Mouse (Mus musculus) adrenal gland, postnatal 10 days (tissue): ENCODE measurements around the gene Slc25a13. TPM values are rescaled to one million over a fixed set of nuclear protein-coding genes. Genes with fewer than 3 reads are reported as not detected.
A peak's percentile ranks its signal among the peaks of the same experiment; 100 is the strongest.

Source experiments
- DNase-seq: peaks from one replicate; pipeline ENCODE4 v3.0.0; 2021; ENCODE audit warnings: mixed read lengths
- total RNA-seq, 2 experiments: library from RNA; stranded (reverse); gene quantifications; 2 replicates each; pipeline ENCODE4 v1.2.3; 2021

Slc25a13 gene
- total RNA-seq, 2 experiments from 2014 or later = 32.1 to 45.3 TPM

- DNase-seq = peak; percentile 3
Measured at GRCm38 (mm10) chr6:6038773-6039550, 178.0 kb downstream of the Slc25a13 start.

- DNase-seq = no peak
Measured at GRCm38 (mm10) chr6:6027664-6028063, 189.3 kb downstream of the Slc25a13 start.

GRCm38 (mm10) chr6:6023976-6024375, 193.0 kb downstream of the Slc25a13 start:
- DNase-seq = no peak

GRCm38 (mm10) chr6:6016931-6017330, 200.0 kb downstream of the Slc25a13 start:
- no peak for DNase-seq

- DNase-seq = no peak
Measured at GRCm38 (mm10) chr6:6015616-6016015, 201.4 kb downstream of the Slc25a13 start.

GRCm38 (mm10) chr6:6011364-6011763, 205.6 kb downstream of the Slc25a13 start:
- no peak for DNase-seq

GRCm38 (mm10) chr6:6005762-6006431, 211.1 kb downstream of the Slc25a13 start:
- DNase-seq = peak; percentile 83

GRCm38 (mm10) chr6:6004756-6005485, 212.1 kb downstream of the Slc25a13 start:
- no peak for DNase-seq

- DNase-seq = no peak
Measured at GRCm38 (mm10) chr6:6002061-6002460, 214.9 kb downstream of the Slc25a13 start.

GRCm38 (mm10) chr6:5997535-5997934, 219.4 kb downstream of the Slc25a13 start:
- DNase-seq = no peak

GRCm38 (mm10) chr6:5993056-5993455, 223.9 kb downstream of the Slc25a13 start:
- no peak for DNase-seq

GRCm38 (mm10) chr6:5991817-5992755, 224.9 kb downstream of the Slc25a13 start:
- DNase-seq = peak; percentile 71

GRCm38 (mm10) chr6:5991243-5991642, 225.7 kb downstream of the Slc25a13 start:
- no peak for DNase-seq
